Mouse (Mus musculus): ENCODE results near the gene Gm29609.

Gm29609 gene

DNA sequence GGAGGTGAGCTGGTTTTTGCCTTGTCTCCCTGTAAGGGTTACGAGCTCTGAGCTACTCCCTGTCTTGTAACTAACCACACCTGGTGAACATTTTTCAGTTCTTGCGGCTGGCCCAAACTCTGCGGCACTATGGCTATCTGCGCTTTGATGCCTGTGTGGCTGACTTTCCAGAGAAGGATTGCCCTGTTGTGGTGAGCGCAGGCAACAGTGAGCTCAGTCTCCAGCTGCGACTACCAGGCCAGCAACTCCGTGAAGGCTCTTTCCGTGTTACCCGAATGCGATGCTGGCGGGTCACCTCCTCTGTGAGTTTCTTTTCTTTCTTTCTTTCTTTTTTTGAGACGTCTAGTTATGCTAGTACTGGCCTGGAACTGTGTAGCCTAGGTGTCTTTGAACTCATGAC, 17.4 kb upstream of the Gm29609 start:
- DNase-seq: no peak

DNA sequence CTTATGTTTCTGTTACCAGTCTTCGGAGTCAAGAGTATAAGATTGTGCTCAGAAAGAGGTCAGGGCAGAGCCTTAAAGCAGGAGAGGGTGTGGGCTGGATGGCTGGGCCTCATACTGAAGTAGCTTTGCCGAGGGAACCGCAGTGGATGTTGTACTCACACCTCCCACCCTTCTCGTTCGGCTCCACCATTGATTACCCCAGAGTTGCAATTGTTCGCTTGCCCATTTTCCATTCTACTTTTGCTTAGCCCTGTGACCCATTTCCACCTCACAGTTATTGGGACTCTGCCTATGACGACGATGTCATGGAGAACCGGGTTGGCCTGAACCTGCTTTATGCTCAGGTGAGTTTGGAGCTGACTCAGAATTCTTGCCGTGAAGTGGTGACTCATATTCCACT, 16.5 kb upstream of the Gm29609 start:
- no peak for DNase-seq

DNA sequence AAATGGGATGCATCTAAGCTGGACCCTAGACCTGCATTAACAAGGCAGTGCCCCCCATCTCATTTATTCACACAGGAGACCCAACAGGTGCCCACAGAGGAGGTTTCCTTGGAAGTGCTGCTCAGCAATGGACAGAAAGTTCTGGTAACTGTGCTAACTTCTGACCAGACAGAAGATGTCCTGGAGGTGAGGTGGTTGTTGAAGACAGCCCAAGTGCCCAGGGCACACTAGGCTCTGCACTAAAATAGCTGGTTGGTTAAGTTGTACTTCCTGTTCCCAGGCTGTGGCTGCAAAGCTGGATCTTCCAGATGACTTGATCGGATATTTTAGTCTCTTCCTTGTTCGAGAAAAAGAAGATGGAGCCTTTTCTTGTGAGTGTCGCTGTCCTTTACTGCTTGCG, 16.0 kb upstream of the Gm29609 start:
- DNase-seq: no peak

DNA sequence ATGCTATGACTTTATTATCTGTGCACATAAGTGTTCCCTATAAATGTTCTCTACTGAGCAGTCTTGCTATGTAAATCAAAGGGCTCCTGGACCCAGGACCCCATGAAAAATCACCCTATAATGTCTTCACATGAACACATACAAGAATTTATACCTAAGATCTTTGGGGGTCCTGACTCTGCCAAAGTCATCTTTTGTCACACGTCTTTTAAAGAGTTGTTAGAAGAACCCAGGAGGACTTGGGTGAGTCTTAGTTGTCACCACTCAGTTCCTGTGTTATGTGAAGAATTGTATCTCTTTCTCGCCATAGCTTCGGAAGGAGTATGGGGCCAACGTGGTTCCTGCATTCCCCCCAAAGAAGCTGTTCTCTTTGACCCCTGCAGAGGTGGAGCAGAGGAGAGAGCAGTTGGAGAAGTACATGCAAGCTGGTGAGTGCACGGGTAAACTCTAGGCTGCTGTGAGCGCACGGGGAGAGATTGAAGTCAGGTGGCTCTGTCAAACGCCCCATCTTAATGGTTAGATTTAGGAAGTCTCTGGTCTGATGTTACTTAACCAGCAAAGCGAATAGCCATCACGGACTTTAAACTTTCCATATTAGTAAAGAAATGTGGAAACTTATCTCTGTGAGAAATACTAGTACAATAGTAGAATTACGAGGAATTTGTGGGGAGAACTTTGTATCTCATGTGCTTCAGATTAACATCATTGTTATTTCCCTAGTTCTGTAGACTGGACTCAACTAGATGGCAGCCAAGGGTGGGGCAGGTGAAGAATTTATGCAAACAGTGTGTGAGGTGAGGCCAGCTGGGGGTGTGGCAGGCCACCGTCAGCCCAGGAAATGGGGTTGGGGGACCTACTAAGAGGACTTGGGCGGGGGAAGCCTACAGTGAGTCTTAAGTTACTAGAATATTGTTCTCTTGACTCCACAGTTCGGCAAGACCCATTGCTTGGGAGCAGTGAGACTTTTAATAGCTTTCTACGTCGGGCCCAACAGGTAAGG, 15.1 kb upstream of the Gm29609 start:
- no peak for DNase-seq

DNA sequence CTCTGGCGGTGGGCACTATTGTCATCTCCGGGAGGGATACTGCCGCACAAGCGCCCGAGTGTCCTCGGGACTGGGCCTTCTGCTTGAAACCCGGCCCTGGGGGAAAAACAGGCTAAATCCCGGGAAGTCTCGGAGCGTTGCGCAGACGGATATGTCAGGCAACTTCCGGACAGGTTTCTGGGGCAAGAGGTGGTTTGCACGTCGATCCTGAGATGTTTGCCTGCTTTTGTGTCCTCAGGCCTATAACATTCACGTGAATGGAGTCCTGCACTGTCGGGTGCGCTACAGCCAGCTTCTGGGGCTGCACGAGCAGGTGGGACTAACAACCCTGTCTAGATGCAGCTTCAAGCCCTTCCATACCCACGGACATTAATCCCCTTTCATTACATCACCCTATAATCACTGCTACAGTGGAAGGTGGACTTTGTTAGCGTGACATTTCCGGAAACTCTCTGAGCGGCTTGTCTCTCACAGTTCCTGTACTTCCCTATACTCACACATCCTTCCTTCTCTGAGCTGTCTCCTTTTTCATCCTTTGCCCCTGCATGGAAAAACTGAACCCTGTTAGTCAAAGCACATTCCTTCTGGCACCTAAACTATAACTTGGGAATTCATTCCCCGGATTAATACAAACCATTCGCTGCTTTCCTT, 14.0 kb upstream of the Gm29609 start:
- DNase-seq: no peak

DNA sequence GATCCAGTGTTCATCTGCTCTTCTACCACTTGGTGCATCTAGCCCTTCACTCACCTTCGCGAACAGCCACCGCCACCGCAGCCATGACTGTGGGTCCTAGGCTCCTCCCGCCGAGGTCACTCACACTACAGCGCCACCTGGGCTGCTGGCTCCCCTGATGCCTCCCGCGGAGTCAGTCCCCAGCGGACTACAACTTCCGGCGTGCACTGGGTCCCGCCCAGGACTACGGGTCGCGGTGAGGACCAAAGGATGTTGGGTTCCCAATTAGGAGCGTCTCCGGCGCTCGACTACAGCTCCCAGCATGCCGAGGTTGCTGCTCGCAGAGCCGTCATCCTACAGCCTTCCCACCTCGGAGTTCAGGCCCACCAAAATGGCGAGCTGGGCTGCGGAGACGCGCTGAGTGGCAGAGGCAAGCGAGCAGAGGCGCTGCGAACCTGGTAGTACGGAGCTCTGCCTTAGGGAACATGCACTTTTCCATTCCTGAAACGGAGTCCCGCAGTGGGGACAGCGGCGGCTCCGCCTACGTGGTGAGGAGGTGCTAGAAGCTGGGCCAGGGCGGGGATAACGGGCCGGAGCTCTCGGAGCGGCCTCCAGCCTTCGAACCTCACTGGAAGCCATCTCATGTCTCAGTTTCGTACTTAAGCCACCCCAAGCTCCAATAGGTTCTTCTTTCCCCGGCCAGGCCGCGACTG, 13.4 kb upstream of the Gm29609 start, which contains the start of the genes Snx17 and Eif2b4:
Snx17 (plus strand) TSS at position 289 of the 692 bp plus-strand sequence.
Eif2b4 (minus strand) TSS at position 492 of the 692 bp plus-strand sequence.
- peak; percentile 99 for DNase-seq

DNA sequence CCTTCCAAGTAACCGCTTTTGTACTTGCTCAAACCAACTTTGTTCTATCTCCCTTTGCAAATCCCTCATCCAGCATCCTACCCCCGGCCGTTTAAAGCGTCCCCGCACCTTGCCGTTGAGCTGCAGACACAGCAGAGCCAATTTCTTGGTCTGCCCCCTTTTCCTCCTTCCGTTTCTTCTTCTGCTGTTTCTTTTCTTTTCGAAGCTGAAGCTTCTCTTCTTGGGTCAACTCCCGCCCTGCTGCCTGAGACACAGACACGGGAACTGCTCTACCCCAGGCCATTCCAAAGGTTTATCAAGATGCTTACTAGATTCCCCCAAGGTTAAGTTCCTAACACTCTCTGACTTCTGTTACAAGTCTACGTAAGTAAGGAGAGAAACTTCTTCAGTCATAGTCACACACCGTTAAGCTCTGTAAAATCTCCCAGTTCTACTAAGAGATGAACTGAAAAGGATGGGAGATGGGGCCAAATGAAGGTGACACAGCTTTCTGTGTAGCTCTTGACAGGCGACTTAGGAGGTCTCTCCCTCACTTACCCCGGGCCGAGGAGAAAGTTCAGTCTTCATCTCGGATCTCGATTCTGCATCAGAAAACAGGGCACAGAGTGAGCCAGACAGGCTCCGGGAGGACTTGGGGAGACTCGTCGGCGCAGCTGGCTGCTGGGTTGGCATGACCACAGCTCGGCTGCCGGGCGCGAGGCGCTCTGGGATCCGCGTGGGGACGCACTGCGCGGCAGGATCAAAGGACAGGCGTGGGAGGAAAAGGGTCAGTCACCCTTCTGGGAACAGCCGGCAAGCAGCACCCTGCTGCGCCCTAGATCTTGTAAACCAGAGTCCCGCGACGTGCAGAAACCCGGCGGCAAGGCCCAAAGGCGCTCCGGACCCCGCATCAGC, 12.6 kb upstream of the Gm29609 start:
- DNase-seq: peak; percentile 84

DNA sequence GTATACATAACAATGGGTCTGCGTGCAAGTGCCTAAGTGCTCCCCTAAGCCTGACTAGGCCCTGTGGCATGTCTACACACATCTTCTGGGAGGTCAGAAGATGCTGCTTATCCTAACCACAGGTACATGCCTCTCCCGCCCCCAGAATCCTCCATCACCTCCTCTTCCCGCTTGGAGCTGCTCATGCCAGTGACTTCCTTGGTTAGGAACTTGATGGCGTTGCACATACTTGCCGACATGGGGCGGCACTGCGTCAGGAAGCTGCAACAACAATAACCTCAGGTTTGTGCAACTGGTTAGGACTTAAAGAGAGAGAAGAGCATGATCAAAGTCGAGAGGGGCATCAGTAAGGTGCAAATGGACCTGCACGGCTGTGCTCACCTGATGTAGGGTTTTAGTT, 10.5 kb upstream of the Gm29609 start:
- no peak for DNase-seq

DNA sequence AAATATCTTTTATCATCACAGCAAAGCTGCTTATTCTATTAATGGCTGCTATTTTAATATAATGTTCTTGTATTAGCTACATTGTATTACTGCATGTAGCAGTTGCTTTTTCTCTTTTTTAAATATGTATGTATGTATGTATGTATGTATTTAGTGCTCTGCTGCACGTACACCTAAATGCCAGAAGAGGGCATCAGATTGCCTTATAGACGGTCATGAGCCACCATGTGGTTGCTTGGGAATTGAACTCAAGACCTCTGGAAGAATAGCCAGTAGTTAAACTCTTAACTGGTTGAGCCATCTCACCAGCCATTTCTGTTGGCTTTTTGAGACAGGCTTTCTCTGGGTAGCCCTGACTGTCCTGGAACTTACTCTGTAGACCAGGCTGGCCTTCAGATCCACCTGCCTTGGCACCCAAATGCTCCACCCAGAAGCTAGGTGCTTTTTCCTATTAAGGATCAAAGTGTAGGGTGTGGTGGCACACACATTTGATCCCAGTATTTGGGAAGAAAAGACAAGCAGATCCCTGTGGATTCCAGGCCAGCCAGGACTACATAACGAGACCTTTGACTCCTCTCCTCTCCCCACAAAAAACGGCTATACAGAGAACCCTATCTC, 8.6 kb upstream of the Gm29609 start:
- no peak for DNase-seq

DNA sequence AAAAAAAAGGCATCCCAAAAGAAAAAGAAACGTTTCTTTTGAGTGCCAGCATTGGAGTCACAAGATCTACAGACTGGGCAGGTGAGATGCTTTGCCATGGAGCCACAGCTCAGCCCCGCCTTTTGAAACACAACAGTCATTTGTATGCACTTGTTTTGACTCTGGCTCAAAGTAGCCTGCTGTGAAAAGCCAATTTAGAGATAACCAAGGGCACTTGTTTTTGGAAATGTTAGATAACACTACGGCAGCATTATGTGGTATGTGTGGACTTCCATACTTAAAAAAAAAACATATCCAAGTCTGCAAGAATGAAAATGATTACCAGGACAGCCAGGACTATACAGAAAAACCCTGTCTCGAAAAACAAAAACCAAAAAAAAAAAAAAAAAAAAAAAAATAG, 4.0 kb upstream of the Gm29609 start:
- no peak for DNase-seq

DNA sequence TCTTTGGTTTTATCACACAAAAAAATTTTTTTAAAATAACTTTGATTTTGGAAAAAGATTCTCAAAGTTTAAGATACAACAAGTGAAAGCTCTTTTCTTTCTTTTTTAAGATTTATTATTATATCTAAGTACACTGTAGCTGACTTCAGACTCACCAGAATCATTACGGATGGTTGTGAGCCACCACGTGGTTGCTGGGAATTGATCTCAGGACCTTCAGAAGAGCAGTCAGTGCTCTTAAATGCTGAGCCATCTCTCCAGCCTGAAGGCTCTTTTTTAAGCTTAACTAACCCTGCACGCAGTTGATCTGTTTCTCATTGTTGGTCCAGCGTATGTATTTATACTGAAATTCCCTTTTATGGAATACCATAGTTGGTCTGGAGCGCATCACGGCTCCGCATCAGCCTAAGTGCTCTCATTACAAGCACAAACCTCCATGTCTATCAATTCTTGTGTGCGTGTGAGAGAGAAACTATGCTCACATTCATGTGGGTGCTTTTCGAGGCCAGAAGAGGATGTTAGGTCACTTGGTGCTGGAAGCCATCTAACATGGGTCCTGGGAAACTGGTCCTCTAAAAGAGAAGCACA, 1.6 kb upstream of the Gm29609 start:
- no peak for DNase-seq

DNA sequence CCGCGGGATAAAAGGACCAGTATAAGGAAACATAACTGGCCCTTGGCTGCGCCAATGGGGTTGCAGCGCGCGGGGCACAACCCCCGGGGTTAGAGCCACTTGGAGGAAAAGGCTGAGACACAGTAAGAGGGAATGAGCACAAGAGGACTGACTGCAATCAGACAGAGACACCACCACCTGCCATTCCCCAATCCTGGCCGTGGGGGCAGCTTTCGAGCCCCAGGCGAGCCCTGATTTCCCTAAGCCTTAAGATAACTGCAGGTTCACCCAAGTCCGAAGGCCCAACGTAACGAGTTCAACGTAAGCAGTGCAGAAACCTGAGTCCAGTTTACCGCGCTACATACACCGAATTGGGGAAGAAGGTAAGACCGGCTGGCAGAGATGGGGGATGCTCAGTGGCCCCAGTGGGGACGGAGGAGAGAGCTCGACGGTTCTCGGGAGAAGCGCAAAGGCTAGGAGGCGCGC, 378 bp downstream of the Gm29609 start:
- peak; percentile 35 for DNase-seq

DNA sequence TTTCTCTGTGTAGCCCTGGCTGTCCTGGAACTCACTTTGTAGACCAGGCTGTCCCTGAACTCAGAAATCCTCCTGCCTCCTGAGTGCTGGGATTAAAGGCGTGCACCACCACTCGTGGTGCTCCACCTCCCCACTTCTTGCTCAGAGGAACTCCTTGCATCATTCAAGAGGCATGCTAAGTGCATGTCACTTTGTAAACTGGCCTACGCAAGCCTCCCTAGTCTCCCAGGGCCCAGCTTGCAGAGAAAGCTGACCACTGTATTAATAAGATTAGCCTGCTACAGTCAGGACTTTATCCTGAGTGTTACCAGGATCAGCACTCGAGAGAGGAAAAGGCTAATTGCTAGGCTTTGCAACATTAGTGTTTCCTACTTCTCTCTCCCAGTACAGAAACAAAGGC, 11.1 kb downstream of the Gm29609 start:
- DNase-seq: no peak

DNA sequence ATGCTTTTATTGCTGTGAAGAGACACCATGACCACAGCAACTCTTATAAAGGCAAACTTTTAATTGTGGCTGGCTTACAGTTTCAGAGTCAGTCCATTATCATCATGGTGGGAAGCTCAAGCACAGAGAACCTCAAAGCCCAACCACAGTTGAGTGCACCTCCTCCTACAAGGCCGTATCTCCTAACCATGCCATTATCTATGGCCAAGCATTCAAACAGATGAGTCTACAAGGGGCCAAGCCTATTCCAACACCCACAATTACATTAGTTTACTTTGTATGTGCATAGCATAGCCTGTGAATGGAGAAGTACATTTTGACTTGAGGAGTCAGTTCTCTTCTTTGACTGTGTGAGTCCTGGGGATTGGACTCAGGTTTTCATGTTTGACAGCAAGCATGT, 14.8 kb downstream of the Gm29609 start:
- no peak for DNase-seq

DNA sequence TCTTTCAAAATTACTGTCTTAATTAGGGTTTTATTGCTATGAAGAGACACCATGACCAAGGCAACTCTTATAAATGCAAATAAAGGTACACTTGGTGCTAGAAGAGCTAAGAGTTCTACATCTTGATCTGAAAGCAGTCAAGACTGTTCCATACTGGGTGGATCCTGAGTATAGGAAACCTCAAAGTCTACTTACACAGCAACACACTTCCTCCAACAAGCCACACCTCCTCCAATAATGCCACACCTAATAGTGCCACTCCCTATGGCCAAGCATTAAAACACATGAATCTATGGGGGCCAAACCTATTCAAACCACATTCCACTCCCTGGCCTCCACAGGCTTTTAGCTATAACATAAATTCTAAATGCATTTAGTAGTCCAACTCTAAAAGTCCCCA, 17.2 kb downstream of the Gm29609 start:
- no peak for DNase-seq

DNA sequence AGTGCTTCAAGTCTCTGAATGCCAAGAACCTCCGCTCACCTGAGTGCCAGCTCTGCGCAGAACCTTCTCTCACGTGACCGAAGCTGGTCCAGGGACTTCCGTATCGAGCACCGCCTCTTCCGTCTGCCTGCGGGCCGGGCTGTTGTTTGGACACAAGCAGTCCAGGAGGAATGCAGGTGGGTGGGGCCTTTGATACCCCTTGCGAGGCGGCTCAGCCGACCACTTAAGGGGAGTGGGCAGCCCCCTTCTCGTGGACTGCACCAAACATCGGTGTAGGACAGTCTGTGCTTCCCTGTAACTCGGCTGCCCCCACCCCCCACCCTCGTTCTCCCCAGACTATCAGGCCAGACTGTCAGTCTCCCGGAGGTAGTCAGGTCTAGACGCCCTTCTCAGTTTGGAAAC, 25.6 kb downstream of the Gm29609 start, which contains the start of gene Mpv17:
Mpv17 (minus strand) TSS at position 100 of the 402 bp plus-strand sequence.
- DNase-seq: peak; percentile 91

DNA sequence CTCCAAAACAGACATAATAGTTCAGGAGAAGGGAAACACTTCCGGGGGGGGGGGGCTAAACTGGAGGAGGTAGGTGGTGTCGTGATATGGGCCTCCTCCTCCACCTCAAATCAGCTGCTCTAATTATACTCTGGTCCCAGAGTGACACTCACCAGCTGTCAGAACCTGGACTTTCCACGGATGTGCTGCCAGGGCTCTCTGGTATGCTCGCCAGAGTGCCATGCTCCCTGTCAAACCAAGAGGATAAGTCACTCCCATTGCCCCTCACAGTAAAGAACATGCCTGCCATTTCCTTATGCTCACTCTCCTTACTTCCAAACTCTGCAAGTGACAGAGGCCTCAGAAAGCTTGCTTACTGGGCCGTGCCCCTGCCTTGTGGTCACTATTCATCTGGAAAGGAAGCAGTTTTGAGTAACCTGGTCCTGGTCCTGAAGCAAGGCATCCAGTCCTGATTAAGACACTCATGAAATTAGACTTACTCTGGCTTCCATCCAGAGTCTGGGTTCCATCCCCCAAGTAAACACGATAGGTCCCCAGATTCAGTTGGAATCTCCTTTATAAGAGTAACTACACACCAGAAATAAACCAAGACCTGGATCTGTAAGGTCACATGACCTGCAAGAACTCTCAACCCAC, 26.1 kb downstream of the Gm29609 start:
- peak; percentile 30 for DNase-seq

DNA sequence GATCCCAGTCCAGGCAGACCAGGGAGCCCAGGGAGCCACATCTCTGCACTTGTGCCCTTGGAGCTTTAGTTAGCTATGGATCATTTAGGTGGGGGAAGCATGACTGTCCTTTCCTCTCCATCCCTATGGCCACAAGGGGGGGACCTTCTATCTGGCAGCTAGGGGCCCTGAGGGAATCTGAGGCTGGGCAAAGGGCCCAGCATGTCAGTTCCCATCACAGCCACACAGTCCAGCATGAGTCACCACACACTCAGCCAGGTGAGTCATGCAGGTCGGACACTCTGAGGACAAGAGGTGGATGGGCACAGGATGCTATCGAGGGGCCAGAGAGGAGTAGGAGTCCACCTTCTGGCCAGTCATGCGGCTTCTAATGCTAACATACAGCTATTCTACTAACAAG, 28.0 kb downstream of the Gm29609 start:
- DNase-seq: peak; percentile 25

DNA sequence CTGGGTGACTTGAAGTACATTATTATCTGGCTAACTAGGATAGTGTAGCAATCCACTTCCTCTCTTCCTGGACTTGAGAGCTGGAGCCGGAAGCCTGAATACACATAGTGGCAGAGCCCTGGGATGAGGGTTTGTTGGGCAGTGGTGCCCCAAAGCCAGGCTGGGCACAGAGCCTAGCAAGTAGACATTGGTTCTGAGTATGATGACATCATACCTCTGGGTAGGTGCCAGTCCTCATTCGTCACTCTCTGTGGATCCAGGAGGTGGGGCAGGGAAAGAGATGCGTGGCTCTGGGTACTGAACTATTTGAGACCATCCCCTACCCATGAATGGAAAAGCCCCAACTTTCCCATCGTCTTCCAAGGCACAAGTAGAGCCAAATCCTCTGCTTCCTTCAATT, 29.9 kb downstream of the Gm29609 start:
- no peak for DNase-seq

DNA sequence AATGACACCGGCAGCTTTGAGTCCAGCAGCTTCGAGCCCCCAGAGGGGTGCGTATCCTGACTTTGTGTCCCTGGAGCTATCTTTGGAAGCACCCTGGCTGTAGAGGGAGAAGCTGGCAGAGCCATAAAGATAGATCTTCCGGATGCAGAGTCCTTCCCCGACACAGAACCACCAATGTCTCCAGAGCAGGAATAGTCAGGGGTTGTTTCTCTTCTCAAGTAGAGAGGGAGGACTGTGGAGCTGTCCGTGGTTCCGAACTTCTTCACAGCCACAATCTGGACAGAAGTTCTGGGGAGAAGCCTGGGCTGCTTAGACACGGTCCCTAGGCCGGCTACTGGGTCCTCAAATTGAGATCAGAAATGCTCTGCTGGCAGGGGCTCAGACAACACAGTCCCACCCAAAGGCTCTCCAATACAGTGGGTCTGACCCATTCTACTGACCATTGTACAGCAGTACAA, 40.7 kb downstream of the Gm29609 start:
- peak; percentile 71 for DNase-seq
